Mouse (Mus musculus) hindbrain, embryonic 10.5 days (tissue): ENCODE data around the gene Prim2. TPM values are rescaled to one million over a fixed set of nuclear protein-coding genes. Genes with fewer than 3 reads are reported as not detected.

ENCODE experiments used
- DNase-seq: peaks from one replicate; pipeline ENCODE4 v3.0.0-alpha.2; 2017; ENCODE audit warnings: low spot score
- H3K27ac ChIP-seq: fragments of 300-500 bp; sonication (generic); 2 replicates; pipeline ENCODE4 v1.5.1; 2016; ENCODE audit warnings: mild to moderate bottlenecking, moderate library complexity
- H3K27me3 ChIP-seq: fragments of 300-500 bp; sonication (generic); 2 replicates; pipeline ENCODE4 v1.6.1; 2016; ENCODE audit warnings: mild to moderate bottlenecking; ENCODE audit not compliant: poor library complexity, insufficient read depth, severe bottlenecking
- H3K36me3 ChIP-seq: fragments of 300-500 bp; sonication (generic); 2 replicates; pipeline ENCODE4 v1.6.1; 2016; ENCODE audit warnings: mild to moderate bottlenecking, moderate library complexity
- H3K4me1 ChIP-seq: fragments of 300-500 bp; sonication (generic); replicated peaks from 2 replicates; pipeline ENCODE4 v1.6.1; 2016; ENCODE audit warnings: mild to moderate bottlenecking
- H3K4me3 ChIP-seq: fragments of 300-500 bp; sonication (generic); 2 replicates; pipeline ENCODE4 v1.5.1; 2016; ENCODE audit warnings: mild to moderate bottlenecking, moderate library complexity
- H3K9me3 ChIP-seq: fragments of 300-500 bp; sonication (generic); 2 replicates; pipeline ENCODE4 v1.6.1; 2016; ENCODE audit warnings: mild to moderate bottlenecking, moderate library complexity
- WGBS: fragments of 180-500 bp; shearing (Covaris S2); methylation state at CpG from one replicate; pipeline ENCODE4 v1.1.7; 2016; 5-methylcytosine and 5-hydroxymethylcytosine counted together
- polyA plus RNA-seq: library from polyadenylated mRNA; unstranded; fragments of >200 nt; fragmentation: Nextera tagmentation; extraction: Ambion mirVana; gene quantifications from 2 replicates; pipeline ENCODE4 v1.2.1, GENCODE M21; 2016

The Prim2 gene
- polyA plus RNA-seq, 1 experiment from 2014 or later = 44.4 TPM

GRCm38 (mm10) chr1:33483746-33484145 lies 185.8 kb downstream of the Prim2 start:
- Histone ChIP-seq H3K36me3 (peaks cover 15% of the 10 kb centered on the region; the same call in 1 of the 2 replicates), H3K27me3 (no peaks in the 10 kb centered on the region), H3K4me3 (no peak overlapping the region), H3K9me3 (no peaks in the 10 kb centered on the region), H3K27ac (no peak overlapping the region), H3K4me1 (no peaks in the 10 kb centered on the region)
- WGBS = 76% methylated on average over 3 of the region's 3 CpGs
- no peak for DNase-seq

GRCm38 (mm10) chr1:33480382-33480781 lies 189.2 kb downstream of the Prim2 start:
- WGBS = 91% methylated on average over 7 of the region's 7 CpGs
- Histone ChIP-seq H3K4me3 (no peak overlapping the region), H3K9me3 (no peaks in the 10 kb centered on the region), H3K27me3 (no peaks in the 10 kb centered on the region), H3K4me1 (no peaks in the 10 kb centered on the region), H3K27ac (no peak overlapping the region), H3K36me3 (peaks cover 20% of the 10 kb centered on the region; the same call in 1 of the 2 replicates)
- no peak for DNase-seq

DNA sequence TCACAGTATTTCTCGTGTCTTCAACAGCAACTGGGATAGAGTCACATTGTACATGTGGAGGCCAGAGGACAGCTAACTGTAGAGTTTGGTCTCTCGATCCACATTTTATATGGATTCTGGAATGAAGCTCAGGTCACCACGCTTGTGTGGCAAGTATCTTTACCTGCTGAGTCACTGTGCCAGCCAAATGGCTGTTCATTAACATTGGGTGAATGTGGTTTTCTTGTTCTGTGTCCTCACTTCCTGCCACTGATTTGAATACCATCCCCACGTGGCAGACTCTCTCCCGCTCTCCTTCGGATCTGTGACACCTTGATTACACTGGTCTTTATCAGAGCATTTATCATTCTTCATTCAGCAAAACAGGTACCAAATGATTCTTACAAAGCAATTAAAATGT lies 198.5 kb downstream of the Prim2 start:
- DNase-seq = no peak
- Histone ChIP-seq H3K27ac (no peak overlapping the region), H3K4me3 (no peak overlapping the region), H3K27me3 (no peaks in the 10 kb centered on the region), H3K36me3 (peaks cover 7% of the 10 kb centered on the region; the same call in 1 of the 2 replicates), H3K9me3 (no peaks in the 10 kb centered on the region), H3K4me1 (no peaks in the 10 kb centered on the region)
- 91% methylated on average over 6 of the region's 6 CpGs for WGBS

GRCm38 (mm10) chr1:33470222-33470621 lies 199.4 kb downstream of the Prim2 start:
- 97% methylated on average over 8 of the region's 8 CpGs for WGBS

DNA sequence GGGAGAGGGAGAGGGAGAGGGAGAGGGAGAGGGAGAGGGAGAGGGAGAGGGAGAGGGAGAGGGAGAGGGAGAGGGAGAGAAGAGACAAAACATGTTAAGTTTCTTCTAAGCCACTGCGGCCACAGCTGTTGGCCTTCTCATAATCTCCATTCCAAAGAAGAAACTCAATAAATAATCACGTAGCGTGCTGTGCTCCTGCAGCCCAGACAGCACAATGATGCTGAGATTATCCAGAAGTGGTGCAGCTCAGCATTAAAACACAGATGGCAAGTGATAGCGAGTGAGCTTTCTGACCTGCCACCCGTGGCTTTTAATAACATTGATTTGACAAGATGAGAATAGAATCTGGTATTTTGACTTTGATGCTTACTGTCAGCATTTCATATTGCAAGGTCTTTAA lies 205.4 kb downstream of the Prim2 start:
- Histone ChIP-seq H3K36me3 (peaks cover 6% of the 10 kb centered on the region), H3K9me3 (no peaks in the 10 kb centered on the region; the same call in 1 of the 2 replicates), H3K27ac (no peak overlapping the region), H3K4me1 (no peaks in the 10 kb centered on the region), H3K27me3 (no peaks in the 10 kb centered on the region), H3K4me3 (no peak overlapping the region)
- WGBS = 84% methylated on average over 5 of the region's 5 CpGs
- no peak for DNase-seq

More at GRCm38 (mm10) chr1:33470222-33470621, 199.4 kb downstream of the Prim2 start:
- no peaks in the 10 kb centered on the region for H3K4me1 ChIP-seq
- no peak overlapping the region for H3K4me3 ChIP-seq
- peaks cover 7% of the 10 kb centered on the region; the same call in 1 of the 2 replicates for H3K36me3 ChIP-seq
- no peak overlapping the region for H3K27ac ChIP-seq
- no peak for DNase-seq
- H3K27me3 ChIP-seq = no peaks in the 10 kb centered on the region
- H3K9me3 ChIP-seq = no peaks in the 10 kb centered on the region

GRCm38 (mm10) chr1:33460703-33461102 lies 208.9 kb downstream of the Prim2 start:
- no peak for DNase-seq
- Histone ChIP-seq H3K9me3 (no peaks in the 10 kb centered on the region; the same call in 1 of the 2 replicates), H3K4me3 (no peak overlapping the region), H3K36me3 (peaks cover 6% of the 10 kb centered on the region), H3K4me1 (no peaks in the 10 kb centered on the region), H3K27ac (no peak overlapping the region), H3K27me3 (no peaks in the 10 kb centered on the region)
- 94% methylated on average over 8 of the region's 8 CpGs for WGBS

- H3K4me1 ChIP-seq = no peaks in the 10 kb centered on the region
- no peaks in the 10 kb centered on the region for H3K27me3 ChIP-seq
- DNase-seq = no peak
- no peak overlapping the region for H3K27ac ChIP-seq
- 82% methylated on average over 3 of the region's 3 CpGs for WGBS
- H3K9me3 ChIP-seq = no peaks in the 10 kb centered on the region; the same call in 1 of the 2 replicates
- H3K4me3 ChIP-seq = no peak overlapping the region
- peaks cover 6% of the 10 kb centered on the region for H3K36me3 ChIP-seq
Measured at GRCm38 (mm10) chr1:33460262-33460661, 209.3 kb downstream of the Prim2 start.

DNA sequence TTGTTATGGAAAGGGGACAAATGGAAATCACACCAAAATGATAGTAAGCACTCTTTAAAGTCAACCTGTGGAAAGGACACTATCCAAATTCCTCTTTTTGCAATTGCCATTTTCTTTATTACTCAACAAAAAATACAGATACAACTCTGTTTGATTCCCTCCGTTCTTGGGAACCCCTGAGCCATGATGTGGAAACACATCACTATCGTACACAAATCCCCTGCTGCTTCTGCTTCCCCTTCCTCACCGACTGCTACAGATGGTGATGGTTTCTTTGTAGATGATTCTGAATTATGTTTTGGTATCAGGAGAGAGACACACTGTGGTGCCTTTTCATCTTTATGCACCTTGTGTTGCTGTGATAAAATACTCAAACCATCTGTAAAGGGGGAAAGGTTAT lies 210.6 kb downstream of the Prim2 start:
- WGBS = 81% methylated on average over 3 of the region's 3 CpGs
- Histone ChIP-seq H3K36me3 (peaks cover 6% of the 10 kb centered on the region), H3K4me1 (no peaks in the 10 kb centered on the region), H3K27ac (no peak overlapping the region), H3K9me3 (no peaks in the 10 kb centered on the region; the same call in 1 of the 2 replicates), H3K4me3 (no peak overlapping the region), H3K27me3 (no peaks in the 10 kb centered on the region)
- no peak for DNase-seq

GRCm38 (mm10) chr1:33454251-33454650 lies 215.3 kb downstream of the Prim2 start:
- Histone ChIP-seq H3K27me3 (no peaks in the 10 kb centered on the region), H3K36me3 (peaks cover 8% of the 10 kb centered on the region; the same call in 1 of the 2 replicates), H3K4me3 (no peak overlapping the region), H3K27ac (no peak overlapping the region), H3K4me1 (no peaks in the 10 kb centered on the region), H3K9me3 (no peaks in the 10 kb centered on the region)
- no peak for DNase-seq
- 95% methylated on average over 6 of the region's 6 CpGs for WGBS

DNA sequence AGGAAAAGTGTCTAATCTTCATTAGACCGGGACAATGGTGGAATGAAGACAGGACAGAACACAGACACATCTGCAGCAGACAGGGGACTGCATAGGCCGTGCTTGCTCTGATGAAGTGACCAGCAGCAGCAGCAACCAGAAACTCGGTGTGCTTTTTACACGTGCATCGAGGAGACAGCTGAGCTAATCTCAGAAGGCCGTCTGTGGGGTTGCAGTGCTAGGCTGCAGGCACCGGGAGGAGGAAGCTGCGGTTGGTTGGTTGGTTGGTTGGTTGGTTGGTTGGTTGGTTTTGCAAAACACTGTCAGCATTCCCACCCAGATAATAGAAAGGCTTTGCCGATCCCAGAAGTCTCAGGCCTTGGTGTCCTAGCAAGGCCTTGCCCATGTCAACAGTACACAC lies 216.3 kb downstream of the Prim2 start:
- Histone ChIP-seq H3K27ac (no peak overlapping the region), H3K4me3 (no peak overlapping the region), H3K9me3 (no peaks in the 10 kb centered on the region), H3K36me3 (peaks cover 8% of the 10 kb centered on the region; the same call in 1 of the 2 replicates), H3K4me1 (no peaks in the 10 kb centered on the region), H3K27me3 (no peaks in the 10 kb centered on the region)
- no peak for DNase-seq
- WGBS = 92% methylated on average over 9 of the region's 9 CpGs

- Histone ChIP-seq H3K27me3 (no peaks in the 10 kb centered on the region), H3K9me3 (no peaks in the 10 kb centered on the region), H3K27ac (no peak overlapping the region), H3K4me1 (no peaks in the 10 kb centered on the region), H3K36me3 (no peaks in the 10 kb centered on the region), H3K4me3 (no peak overlapping the region)
- DNase-seq = no peak
- WGBS = 76% methylated on average over 4 of the region's 4 CpGs
Measured at GRCm38 (mm10) chr1:33447179-33447578, 222.4 kb downstream of the Prim2 start.

- H3K4me3 ChIP-seq = no peak overlapping the region
- no peak for DNase-seq
Measured at GRCm38 (mm10) chr1:33436167-33436566, 233.4 kb downstream of the Prim2 start.

More at GRCm38 (mm10) chr1:33436167-33436566, 233.4 kb downstream of the Prim2 start:
- Histone ChIP-seq H3K27ac (no peak overlapping the region), H3K4me1 (no peaks in the 10 kb centered on the region), H3K36me3 (no peaks in the 10 kb centered on the region), H3K9me3 (no peaks in the 10 kb centered on the region), H3K27me3 (no peaks in the 10 kb centered on the region)
- 87% methylated on average over 2 of the region's 2 CpGs for WGBS
